Mouse (Mus musculus): Measurements from ENCODE around the gene Olfr1214. TPM values are rescaled to one million over a fixed set of nuclear protein-coding genes. Genes with fewer than 3 reads are reported as not detected.
"Not testable (repeated sequence)": the region's sequence is repeated elsewhere in the genome, so short reads cannot be mapped to it uniquely, and the experiment has no call there.

Olfr1214 gene
- polyA plus RNA-seq (2012; fragmentation: generic; extraction: Trizol), result not detected
- long read RNA-seq, experiment 1, result 0 reads
- long read RNA-seq, experiment 2, result 0 reads

DNA sequence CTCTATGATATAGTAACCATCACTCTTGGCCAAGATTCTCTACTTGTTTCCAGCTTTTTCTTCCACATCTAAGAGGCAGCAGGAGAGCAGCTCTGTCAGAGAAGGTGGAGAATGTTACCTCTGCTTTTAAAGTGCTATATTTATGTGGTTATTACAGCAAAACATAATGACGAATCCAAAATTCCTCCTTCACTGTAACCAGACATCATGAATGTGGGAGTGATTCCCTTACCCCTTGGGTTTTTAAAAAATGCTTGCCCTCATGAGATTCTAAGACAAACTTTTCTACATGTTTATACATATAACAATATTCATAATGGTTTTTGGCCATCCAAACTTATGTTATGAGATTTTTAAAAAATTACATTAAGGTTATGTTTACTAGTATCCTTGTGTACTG is at the start of gene Olfr1214:
Olfr1214 (minus strand) TSS at position 101 of the 400 bp plus-strand sequence.
- TF ChIP-seq CEBPB (IDR thresholded peaks at IDR 0.05; ENCODE audit: low read depth) (no peak), USF1 (IDR thresholded peaks at IDR 0.05; ENCODE audit: low read depth) (no peak), CTCF (IDR thresholded peaks at IDR 0.05; ENCODE audit: control insufficient read depth, insufficient read depth, insufficient read length) (no peak), FOSL1 (IDR thresholded peaks at IDR 0.05; ENCODE audit: insufficient read depth, low read length, poor library complexity, severe bottlenecking) (no peak), MYOG (IDR thresholded peaks at IDR 0.05; ENCODE audit: control insufficient read depth, extremely low read depth, insufficient read length) (no peak), MYOD1 (IDR thresholded peaks at IDR 0.05; ENCODE audit: control insufficient read depth, insufficient read length, low read depth) (no peak), MAX (IDR thresholded peaks at IDR 0.05) (no peak)
- H3ac ChIP-seq (ENCODE audit: control insufficient read depth, insufficient read length, low read depth), result no peak within 1 kb of the TSS
- H3K36me3 ChIP-seq (ENCODE audit: control insufficient read depth, insufficient read depth), result no peaks in the 10 kb centered on the region
- H3K79me2 ChIP-seq (ENCODE audit: control insufficient read depth, insufficient read depth), result no peaks in the 10 kb centered on the region
- H3K4me3 ChIP-seq (ENCODE audit: insufficient read depth, poor library complexity, severe bottlenecking), result no peak within 1 kb of the TSS
- H3K79me3 ChIP-seq (ENCODE audit: low read depth), result no peaks in the 10 kb centered on the region
- H3K27me3 ChIP-seq (ENCODE audit: control insufficient read depth, insufficient read depth, insufficient read length), result no peaks in the 10 kb centered on the region

GRCm38 (mm10) chr2:89031965-89032364 is 39.5 kb upstream of the Olfr1214 start, which contains the start of gene Olfr1217:
Gene Olfr1217, minus strand, starts transcription at chr2:89032065.
- TF ChIP-seq CEBPB (IDR thresholded peaks at IDR 0.05; ENCODE audit: low read depth), result no peak
- TF ChIP-seq FOSL1 (IDR thresholded peaks at IDR 0.05; ENCODE audit: insufficient read depth, low read length, poor library complexity, severe bottlenecking), result no peak
- no peak for TF ChIP-seq MYOD1 (IDR thresholded peaks at IDR 0.05; ENCODE audit: control insufficient read depth, insufficient read length, low read depth)
- no peak for TF ChIP-seq USF1 (IDR thresholded peaks at IDR 0.05; ENCODE audit: low read depth)
- TF ChIP-seq CTCF (IDR thresholded peaks at IDR 0.05; ENCODE audit: control insufficient read depth, insufficient read depth, insufficient read length), result no peak
- no peak for TF ChIP-seq MYOG (IDR thresholded peaks at IDR 0.05; ENCODE audit: control insufficient read depth, extremely low read depth, insufficient read length)
- TF ChIP-seq MAX (IDR thresholded peaks at IDR 0.05), result no peak
- no peaks in the 10 kb centered on the region for H3K36me3 ChIP-seq (ENCODE audit: control insufficient read depth, insufficient read depth)

DNA sequence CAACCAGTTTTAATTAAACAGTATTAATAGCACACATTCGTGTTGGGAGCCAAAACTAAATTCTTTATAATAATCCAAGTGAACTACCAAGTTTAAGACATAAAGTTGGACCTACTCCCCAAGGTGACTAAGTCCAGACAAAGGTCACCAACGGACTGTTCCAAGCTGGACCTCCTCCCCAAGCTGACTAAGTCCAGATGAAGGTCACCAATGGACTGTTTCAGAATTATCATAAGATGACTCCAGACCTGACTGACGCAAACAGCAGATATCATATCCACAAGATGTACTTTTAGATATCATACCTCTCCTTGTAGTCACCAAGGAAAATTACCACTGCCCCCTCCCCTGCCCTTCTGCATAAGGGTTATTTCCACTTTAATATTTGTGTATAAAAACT is 29.0 kb upstream of the Olfr1214 start:
- H3K4me3 ChIP-seq (ENCODE audit: insufficient read depth, poor library complexity, severe bottlenecking); H3ac ChIP-seq (ENCODE audit: control insufficient read depth, insufficient read length, low read depth); H3K27me3 ChIP-seq (ENCODE audit: control insufficient read depth, insufficient read depth, insufficient read length): not testable (repeated sequence)

More at GRCm38 (mm10) chr2:89031965-89032364, 39.5 kb upstream of the Olfr1214 start, which contains the start of gene Olfr1217:
- no peak within 1 kb of the TSS for H3K4me3 ChIP-seq (ENCODE audit: insufficient read depth, poor library complexity, severe bottlenecking)
- no peaks in the 10 kb centered on the region for H3K79me3 ChIP-seq (ENCODE audit: low read depth)
- H3ac ChIP-seq (ENCODE audit: control insufficient read depth, insufficient read length, low read depth), result no peak within 1 kb of the TSS
- no peaks in the 10 kb centered on the region for H3K27me3 ChIP-seq (ENCODE audit: control insufficient read depth, insufficient read depth, insufficient read length)
- no peaks in the 10 kb centered on the region for H3K79me2 ChIP-seq (ENCODE audit: control insufficient read depth, insufficient read depth)

GRCm38 (mm10) chr2:89018240-89018639 is 25.8 kb upstream of the Olfr1214 start, which contains the start of gene Olfr1216:
Gene Olfr1216, minus strand, starts transcription at chr2:89018340.
- Histone ChIP-seq H3K79me2 (ENCODE audit: control insufficient read depth, insufficient read depth) (no peaks in the 10 kb centered on the region), H3K27me3 (ENCODE audit: control insufficient read depth, insufficient read depth, insufficient read length) (no peaks in the 10 kb centered on the region), H3K4me3 (ENCODE audit: insufficient read depth, poor library complexity, severe bottlenecking) (no peak within 1 kb of the TSS), H3K36me3 (ENCODE audit: control insufficient read depth, insufficient read depth) (no peaks in the 10 kb centered on the region), H3K79me3 (ENCODE audit: low read depth) (no peaks in the 10 kb centered on the region), H3ac (ENCODE audit: control insufficient read depth, insufficient read length, low read depth) (no peak within 1 kb of the TSS)
- TF ChIP-seq MAX (IDR thresholded peaks at IDR 0.05) (no peak), MYOD1 (IDR thresholded peaks at IDR 0.05; ENCODE audit: control insufficient read depth, insufficient read length, low read depth) (no peak), FOSL1 (IDR thresholded peaks at IDR 0.05; ENCODE audit: insufficient read depth, low read length, poor library complexity, severe bottlenecking) (no peak), CTCF (IDR thresholded peaks at IDR 0.05; ENCODE audit: control insufficient read depth, insufficient read depth, insufficient read length) (no peak), CEBPB (IDR thresholded peaks at IDR 0.05; ENCODE audit: low read depth) (no peak), MYOG (IDR thresholded peaks at IDR 0.05; ENCODE audit: control insufficient read depth, extremely low read depth, insufficient read length) (no peak), USF1 (IDR thresholded peaks at IDR 0.05; ENCODE audit: low read depth) (no peak)

More for the DNA sequence above, 29.0 kb upstream of the Olfr1214 start:
- not testable (repeated sequence) for H3K79me2 ChIP-seq (ENCODE audit: control insufficient read depth, insufficient read depth); H3K36me3 ChIP-seq (ENCODE audit: control insufficient read depth, insufficient read depth); H3K79me3 ChIP-seq (ENCODE audit: low read depth)

DNA sequence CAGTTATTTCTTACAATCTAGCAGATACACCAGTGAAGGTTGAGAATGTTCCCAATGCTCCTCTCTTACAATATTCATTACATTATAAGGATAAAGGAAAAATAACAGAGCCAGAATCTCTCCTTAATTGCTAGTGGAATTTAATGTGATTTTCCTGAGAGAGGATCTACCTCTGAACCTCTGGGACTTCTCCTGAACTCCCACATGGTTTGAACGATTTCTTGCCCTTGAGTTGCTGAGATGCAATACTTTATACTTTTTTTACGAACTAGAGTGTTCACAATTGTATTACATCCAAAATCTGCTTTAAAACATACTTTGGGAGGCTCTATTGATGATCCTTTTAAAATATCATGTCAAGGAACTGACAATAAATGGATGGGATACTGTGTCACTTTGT is 14.4 kb upstream of the Olfr1214 start, which contains the start of gene Olfr1215:
Olfr1215 (minus strand) TSS at position 101 of the 400 bp plus-strand sequence.
- H3K27me3 ChIP-seq (ENCODE audit: control insufficient read depth, insufficient read depth, insufficient read length), result no peaks in the 10 kb centered on the region
- no peaks in the 10 kb centered on the region for H3K79me3 ChIP-seq (ENCODE audit: low read depth)
- H3ac ChIP-seq (ENCODE audit: control insufficient read depth, insufficient read length, low read depth), result no peak within 1 kb of the TSS
- no peaks in the 10 kb centered on the region for H3K79me2 ChIP-seq (ENCODE audit: control insufficient read depth, insufficient read depth)
- no peak within 1 kb of the TSS for H3K4me3 ChIP-seq (ENCODE audit: insufficient read depth, poor library complexity, severe bottlenecking)
- TF ChIP-seq MAX (IDR thresholded peaks at IDR 0.05) (no peak), FOSL1 (IDR thresholded peaks at IDR 0.05; ENCODE audit: insufficient read depth, low read length, poor library complexity, severe bottlenecking) (no peak), CTCF (IDR thresholded peaks at IDR 0.05; ENCODE audit: control insufficient read depth, insufficient read depth, insufficient read length) (no peak), MYOG (IDR thresholded peaks at IDR 0.05; ENCODE audit: control insufficient read depth, extremely low read depth, insufficient read length) (no peak), USF1 (IDR thresholded peaks at IDR 0.05; ENCODE audit: low read depth) (no peak), CEBPB (IDR thresholded peaks at IDR 0.05; ENCODE audit: low read depth) (no peak), MYOD1 (IDR thresholded peaks at IDR 0.05; ENCODE audit: control insufficient read depth, insufficient read length, low read depth) (no peak)
- no peaks in the 10 kb centered on the region for H3K36me3 ChIP-seq (ENCODE audit: control insufficient read depth, insufficient read depth)

DNA sequence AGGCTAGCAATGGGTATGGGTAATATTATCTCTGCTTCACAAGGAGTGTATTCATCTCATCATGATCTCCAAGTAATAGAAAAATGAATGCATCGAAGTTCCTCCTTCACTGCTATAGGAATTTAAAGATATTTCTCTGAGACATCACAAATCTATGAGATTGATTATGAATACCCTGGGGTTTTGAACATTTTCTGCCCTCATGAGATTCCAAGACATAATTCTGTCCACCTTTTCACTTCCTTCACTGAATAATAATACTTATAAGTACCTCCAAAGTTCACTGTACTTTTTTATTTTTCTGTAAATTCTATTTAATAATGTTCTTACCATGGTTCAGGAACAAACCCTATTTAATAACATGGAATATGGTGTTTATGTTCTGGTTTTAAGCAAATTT is 12.3 kb downstream of the Olfr1214 start, which contains the start of gene Gm13762:
Gm13762 (minus strand) TSS at position 101 of the 400 bp plus-strand sequence.
- H3K36me3 ChIP-seq (ENCODE audit: control insufficient read depth, insufficient read depth), result no peaks in the 10 kb centered on the region
- no peaks in the 10 kb centered on the region for H3K27me3 ChIP-seq (ENCODE audit: control insufficient read depth, insufficient read depth, insufficient read length)
- no peaks in the 10 kb centered on the region for H3K79me3 ChIP-seq (ENCODE audit: low read depth)
- no peak for TF ChIP-seq CTCF (IDR thresholded peaks at IDR 0.05; ENCODE audit: control insufficient read depth, insufficient read depth, insufficient read length)
- TF ChIP-seq MYOG (IDR thresholded peaks at IDR 0.05; ENCODE audit: control insufficient read depth, extremely low read depth, insufficient read length), result no peak
- TF ChIP-seq CEBPB (IDR thresholded peaks at IDR 0.05; ENCODE audit: low read depth), result no peak
- no peak for TF ChIP-seq USF1 (IDR thresholded peaks at IDR 0.05; ENCODE audit: low read depth)
- TF ChIP-seq MAX (IDR thresholded peaks at IDR 0.05), result no peak
- TF ChIP-seq FOSL1 (IDR thresholded peaks at IDR 0.05; ENCODE audit: insufficient read depth, low read length, poor library complexity, severe bottlenecking), result no peak
- no peak for TF ChIP-seq MYOD1 (IDR thresholded peaks at IDR 0.05; ENCODE audit: control insufficient read depth, insufficient read length, low read depth)
- H3K4me3 ChIP-seq (ENCODE audit: insufficient read depth, poor library complexity, severe bottlenecking), result no peak within 1 kb of the TSS
- H3K79me2 ChIP-seq (ENCODE audit: control insufficient read depth, insufficient read depth), result no peaks in the 10 kb centered on the region
- H3ac ChIP-seq (ENCODE audit: control insufficient read depth, insufficient read length, low read depth), result no peak within 1 kb of the TSS

All from C2C12 (cell line).